21 mouse cellular contexts compared by ENCODE assay signal in the genomic region with DNA sequence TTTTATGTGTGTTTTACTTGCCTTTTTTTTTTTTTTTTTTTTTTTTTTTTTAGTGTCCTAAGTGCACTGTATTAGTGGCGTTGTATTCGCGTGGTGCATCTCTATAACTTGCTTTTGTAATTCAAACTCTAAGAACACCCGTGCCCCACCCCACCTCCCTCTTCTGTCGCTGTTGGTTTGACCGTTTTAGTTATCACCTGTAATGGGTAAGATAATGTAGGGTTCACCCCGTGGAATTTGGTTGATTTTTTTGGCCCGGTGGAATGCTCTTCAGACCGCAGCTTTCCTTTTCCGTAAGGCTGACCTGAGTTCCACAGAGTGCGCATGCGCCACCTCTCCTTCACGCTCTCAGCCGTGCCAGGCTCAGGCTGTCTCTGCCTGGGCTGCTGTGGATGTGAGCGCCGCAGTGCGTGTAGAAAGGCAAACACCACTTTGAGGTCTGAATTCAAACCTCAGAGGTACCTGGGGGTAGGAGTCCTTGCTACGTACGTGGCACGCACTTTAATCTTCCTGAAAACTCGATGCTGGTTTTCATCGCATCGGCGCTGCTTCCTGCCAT.
"Had no signal": no experiment of that assay in that cellular context is flagged by ENCODE, and none has a peak within 500 bp of the region (broad histone marks: within the 10 kb centered on the region; RNA-seq: fewer than 3 reads in every experiment).

No protein-coding gene starts in this region.

- H3K27ac ChIP-seq: limb, embryonic 10.5 days; limb, embryonic 13.5 days; liver, embryonic 12.5 days; liver, embryonic 15.5 days; neural tube, embryonic 12.5 days; neural tube, embryonic 15.5 days; stomach, postnatal 0 days had no signal

- H3K9me3 ChIP-seq: limb, embryonic 10.5 days; limb, embryonic 13.5 days; liver, embryonic 12.5 days; liver, embryonic 15.5 days; neural tube, embryonic 12.5 days; neural tube, embryonic 15.5 days had no signal

- H3K27me3 ChIP-seq: limb, embryonic 13.5 days; liver, embryonic 12.5 days; liver, embryonic 15.5 days; neural tube, embryonic 12.5 days; neural tube, embryonic 15.5 days had no signal

- H3K4me3 ChIP-seq: limb, embryonic 10.5 days; limb, embryonic 13.5 days; liver, embryonic 12.5 days; liver, embryonic 15.5 days; neural tube, embryonic 12.5 days; neural tube, embryonic 15.5 days had no signal

- H3K4me2 ChIP-seq: limb, embryonic 13.5 days; liver, embryonic 12.5 days; liver, embryonic 15.5 days; midbrain, embryonic 11.5 days; neural tube, embryonic 12.5 days; neural tube, embryonic 15.5 days had no signal

- H3K9ac ChIP-seq: limb, embryonic 13.5 days; liver, embryonic 12.5 days; liver, embryonic 15.5 days; neural tube, embryonic 12.5 days; neural tube, embryonic 15.5 days had no signal

- H3K4me1 ChIP-seq: neural tube, embryonic 12.5 days had no signal

- DNase-seq: kidney, adult 8-10 months; kidney, postnatal 14 days; kidney, postnatal 4 days; liver; lung, adult 2 months; lung, postnatal 14 days; midbrain, embryonic 14.5 days; right cerebral cortex, adult 18-20 months; right cerebral cortex, postnatal 14 days; right cerebral cortex, postnatal 4 days; thymus, adult 2 months; thymus, postnatal 14 days; thymus, postnatal 4 days had no signal
